Mouse (Mus musculus): ENCODE data around the gene Smarcal1.

The Smarcal1 gene

DNA sequence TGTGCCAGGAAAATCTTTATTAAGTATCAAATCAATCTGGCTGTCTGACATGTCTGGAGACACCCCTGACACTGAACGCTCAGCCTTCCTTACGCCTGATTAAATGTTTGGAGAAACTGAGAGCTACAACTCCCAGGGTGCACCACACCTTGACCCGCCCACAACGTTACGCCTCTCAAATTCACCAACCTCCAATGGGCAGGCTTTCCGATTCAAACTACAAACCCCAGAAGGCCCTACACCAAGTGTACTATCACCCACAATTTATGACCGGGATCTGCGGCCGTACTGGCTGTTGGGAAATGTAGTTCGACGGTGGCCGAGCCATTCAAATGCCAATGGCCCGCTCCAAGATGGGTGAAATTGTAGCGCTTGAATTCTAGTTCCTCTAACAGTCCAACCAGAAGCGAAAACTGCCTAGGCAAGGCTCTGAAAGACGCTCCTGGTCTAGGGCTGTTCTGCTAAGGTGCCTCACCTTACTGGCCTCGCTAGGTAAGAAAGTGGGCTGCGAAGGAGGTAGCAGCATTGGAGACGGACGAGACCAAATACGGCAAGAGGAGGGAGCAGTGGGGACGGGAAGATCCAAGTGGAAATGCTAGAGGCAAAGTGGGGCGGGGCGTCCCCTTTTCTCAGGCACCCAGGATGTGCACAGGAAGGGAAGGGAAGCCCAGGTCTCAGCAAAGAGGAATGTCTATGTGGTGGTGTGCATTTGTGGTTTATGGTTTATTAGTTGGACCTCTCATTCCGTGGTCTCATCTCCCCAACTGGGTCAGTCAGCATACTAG lies at the start of gene Smarcal1:
Gene Smarcal1 (plus strand): TSS at position 305 of the 785 bp plus-strand sequence.
- peak; percentile 96 for DNase-seq

DNA sequence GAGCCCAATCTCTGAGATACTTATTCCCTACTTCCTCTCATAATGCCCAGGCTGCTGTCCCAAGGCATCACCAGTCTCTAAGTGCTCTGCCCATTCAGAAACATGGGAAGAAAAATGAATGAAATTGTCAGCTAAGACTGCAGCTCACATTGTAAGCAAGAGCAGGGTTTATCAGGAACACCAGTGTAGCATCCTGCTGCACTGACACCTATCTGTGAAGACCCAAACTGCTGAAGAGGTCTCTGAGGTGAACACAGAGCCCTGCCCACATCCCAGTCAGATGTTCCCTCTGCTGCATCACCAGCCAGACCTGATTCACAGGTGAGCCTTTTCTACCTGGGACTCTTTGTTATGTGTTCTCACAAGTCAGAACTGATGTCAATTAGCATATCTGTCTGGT lies 49.6 kb upstream of the Smarcal1 start:
- no peak for DNase-seq

DNA sequence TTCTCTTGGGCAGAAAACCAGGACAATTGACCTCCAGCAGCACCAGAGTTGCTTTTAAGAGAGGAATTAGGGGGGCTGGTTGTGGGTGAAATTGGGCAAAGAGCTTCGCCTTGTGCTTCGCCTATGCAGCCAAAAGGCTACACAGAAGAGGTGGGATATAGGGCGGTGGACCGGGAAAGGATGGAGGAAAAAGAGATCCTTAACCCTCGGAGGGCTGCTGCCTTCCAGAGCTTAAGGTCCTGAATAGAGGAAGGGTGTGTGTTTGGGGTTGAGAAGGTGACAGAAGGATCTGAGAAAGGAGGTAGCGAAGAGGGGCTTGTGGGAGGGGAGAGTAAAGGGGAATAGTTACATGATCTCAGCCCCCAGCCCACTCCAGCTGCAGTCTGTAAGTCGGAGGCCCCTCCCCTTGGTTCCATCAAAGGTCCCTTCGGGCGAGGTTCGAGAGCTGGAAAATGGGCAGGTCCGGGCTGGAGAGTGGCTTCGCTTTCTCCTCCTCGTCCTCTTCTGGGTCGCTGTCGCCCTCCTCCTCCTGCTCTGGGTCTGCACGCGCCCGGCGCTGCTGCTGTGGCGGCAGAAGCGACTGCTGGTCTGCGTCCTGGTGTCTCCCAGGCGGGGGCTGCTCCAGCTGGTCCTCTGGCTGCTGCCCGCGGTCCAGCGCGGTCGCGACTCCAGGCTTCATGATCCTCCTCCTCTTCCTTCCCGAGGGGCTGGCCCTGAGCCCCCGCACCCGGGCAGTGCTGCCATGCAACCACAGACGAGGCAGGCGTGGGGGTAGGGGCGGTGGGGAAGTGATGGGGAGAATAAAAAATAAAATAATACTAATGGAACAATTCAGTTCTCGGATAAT lies 47.1 kb upstream of the Smarcal1 start:
- no peak for DNase-seq

DNA sequence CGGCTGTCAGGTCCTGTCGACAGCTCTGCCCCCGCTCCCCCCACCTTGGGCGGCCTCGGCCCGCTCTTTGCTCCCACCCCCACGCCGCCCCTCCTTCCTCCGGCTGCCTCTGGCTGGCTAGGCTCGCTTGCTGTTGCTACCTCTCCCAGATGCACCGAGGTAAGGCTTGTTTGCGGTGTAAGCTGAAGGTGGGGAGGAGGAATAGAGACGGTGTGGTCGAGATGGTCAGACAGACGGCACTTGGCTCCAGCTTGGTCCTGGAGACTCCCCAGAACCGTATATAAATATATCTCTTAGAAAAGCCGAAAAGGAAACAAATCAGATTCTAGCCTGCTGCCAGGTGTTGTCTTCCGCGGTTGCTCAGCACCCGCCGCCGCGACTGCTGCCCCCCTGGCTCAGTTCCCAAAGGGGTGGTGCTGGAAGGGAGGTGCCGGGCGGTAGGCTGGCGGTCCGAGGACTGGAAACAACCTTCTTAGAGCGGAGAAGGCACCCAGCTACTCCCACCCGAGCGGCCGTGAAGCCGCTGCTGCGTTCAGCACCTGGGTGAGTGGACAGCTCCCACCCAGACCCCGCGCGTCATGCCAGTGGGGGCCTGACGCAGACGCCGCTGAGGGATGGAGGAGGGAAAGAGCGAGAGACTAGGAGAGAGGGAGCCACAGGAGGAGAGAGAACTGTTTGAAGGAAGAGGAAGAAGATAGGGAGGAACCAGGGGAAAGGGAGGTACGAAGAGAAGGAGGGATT lies 46.3 kb upstream of the Smarcal1 start, which contains the start of gene March4:
Gene March4 (minus strand): TSS at position 320 of the 741 bp plus-strand sequence.
- DNase-seq, result peak; percentile 80

DNA sequence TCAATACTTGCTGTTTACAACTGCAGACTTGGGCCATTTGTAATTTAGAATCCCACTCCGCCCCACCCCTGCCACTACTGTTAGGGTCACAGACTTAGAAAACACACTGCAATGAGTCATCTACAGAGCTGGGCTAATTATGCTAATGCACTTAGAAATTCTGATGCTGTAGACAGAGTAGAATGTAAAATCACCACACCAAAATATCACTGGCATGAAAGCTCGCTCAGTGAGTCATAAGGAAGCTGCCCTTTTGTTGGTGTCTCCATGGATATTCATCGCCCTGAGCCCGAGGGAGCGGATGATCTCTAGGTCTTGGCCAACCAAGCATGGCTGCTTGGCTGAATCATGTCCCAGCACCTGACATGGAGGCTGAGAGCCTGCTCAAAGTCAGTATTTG lies 44.8 kb upstream of the Smarcal1 start:
- DNase-seq, result no peak

DNA sequence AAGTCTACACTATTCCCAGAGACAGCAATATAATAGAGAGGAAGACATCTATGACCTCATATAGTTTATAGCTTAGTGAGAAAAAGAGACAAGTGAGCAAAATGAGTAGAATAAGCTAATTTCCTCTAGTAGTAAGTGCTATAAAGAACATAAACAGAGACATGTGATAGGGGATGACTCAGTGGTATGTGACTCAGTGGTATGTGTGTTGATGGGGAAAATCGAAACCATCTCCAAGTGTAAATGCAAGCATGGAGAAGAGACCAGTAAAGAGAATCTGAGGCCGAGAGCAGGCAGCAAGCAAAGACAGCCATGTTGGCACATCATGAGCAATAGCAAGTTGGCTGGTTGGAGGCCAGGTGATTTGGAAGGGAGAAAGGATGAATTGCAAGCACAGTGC lies 32.7 kb upstream of the Smarcal1 start:
- no peak for DNase-seq

DNA sequence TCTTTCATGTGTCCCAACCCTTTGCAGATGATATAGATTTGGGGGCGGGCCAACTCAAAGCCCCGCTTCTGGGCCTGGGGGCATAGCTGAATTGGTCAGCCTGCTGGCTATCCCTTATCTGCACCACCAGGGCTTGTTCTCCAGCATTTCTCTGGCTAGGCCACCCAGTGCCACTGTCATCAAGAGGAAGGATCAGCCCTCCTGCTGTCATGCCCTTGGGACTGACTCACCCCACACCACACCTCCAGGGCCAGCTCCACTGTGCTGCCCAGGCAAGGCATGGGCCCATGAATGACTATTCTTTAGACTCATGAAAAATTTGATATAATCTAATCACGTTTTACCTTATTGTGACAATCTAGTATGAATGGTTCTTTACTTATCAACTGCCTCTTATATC lies 26.6 kb upstream of the Smarcal1 start:
- DNase-seq, result no peak

DNA sequence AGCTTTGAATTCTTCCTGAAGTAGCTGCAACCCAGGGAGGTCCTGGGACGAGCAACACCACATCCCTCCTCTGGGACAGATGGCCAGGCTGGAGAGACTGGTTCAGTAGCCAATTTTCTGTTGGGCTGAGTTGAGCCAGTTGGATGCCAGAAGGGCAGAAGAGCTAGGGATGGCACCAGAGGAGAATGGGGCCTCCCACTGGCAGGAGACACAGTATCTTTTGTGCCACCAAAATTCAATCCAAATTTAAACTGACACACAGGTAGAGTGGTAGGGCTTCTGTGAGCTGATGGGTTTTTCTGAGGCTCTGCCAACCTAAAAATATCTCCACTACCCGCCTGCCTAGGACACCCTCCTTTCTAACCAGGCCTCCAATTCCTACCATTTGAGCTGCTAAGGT lies 24.4 kb upstream of the Smarcal1 start:
- no peak for DNase-seq

DNA sequence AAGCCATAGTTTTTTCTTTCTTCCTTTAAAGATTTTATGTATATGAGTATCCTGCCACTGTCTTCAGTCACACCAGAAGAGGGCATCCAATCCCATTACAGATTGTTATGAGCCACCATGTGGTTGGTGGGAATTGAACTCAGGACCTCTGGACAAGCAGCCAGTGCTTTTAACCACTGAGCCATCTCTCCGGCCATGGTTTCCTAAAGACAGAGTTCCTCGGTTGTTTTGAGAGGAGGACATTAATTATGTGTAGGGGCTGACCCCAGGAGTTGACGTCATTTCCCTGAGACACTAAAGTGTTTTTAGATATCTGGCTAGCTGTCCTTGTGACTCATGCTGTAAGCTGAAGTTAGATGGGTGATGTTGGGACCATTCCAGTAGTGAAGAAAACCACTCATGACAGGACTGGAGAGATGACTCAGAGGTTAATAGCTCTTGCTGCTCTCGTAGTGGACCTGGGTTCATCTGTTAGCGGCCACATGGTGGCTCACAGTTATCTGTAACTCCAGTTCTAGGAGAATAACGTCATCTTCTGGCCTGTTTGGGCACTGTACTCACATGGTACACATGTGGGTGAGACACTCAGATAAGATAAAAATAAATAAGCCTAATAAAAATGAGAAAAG lies 18.6 kb upstream of the Smarcal1 start:
- DNase-seq, result no peak

DNA sequence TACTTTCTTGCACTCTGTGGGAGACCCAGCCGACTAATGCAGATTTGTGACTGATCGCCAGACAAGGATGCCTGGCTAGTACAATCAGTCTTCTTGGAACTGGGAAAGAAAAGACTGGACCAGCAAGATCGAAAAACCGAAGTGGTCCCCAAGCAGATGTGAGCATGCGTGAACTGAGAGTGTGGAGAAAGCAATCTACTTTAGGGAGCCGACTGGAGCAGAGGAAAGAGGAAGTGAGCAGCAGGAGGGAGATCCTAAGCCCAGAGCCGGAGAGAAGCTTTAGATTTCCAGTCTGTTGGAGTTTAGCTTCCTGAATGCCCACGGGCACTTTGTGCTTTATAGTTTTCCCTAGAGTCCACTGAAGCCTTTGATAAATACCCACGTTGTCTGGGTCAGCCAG lies 16.0 kb upstream of the Smarcal1 start:
- DNase-seq, result no peak

DNA sequence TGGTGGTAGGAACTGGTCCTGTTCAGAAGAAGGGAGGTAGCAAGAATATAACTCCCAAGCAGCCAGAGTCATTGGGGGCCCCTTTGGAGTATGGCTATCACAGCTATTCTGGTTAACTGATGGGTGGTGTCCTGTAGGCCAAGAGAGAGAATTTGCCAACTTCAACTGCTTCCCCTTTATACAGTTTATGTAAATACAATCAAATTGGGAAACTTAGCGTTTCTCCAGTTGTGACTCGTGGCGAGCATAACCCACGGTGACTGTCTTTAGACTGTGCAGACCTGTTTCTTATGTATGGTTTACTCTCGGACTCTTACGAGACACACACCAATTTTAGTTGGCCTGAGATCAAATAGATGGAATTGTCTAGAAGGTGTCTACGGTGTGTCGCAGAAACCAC lies 14.3 kb upstream of the Smarcal1 start:
- DNase-seq, result no peak

DNA sequence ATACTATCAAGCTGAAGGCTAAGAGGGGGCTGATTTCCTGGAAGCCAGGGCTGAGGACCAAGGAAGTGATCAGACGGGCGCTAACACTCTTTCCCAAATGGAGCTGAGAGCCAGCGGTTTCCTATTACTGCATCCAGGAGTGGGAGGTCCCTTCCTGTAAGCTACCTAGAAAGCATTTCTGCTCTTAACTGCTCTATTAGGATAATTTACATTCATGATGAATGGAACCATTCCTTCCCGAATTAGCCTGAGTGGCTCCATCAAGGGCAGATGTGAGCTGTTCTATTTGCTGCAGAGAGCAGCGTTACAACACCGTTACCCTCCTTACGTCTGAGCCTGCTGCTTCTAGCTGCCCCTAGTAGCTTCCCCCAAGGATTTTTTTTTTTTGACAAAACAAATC lies 9.0 kb upstream of the Smarcal1 start:
- DNase-seq, result no peak

DNA sequence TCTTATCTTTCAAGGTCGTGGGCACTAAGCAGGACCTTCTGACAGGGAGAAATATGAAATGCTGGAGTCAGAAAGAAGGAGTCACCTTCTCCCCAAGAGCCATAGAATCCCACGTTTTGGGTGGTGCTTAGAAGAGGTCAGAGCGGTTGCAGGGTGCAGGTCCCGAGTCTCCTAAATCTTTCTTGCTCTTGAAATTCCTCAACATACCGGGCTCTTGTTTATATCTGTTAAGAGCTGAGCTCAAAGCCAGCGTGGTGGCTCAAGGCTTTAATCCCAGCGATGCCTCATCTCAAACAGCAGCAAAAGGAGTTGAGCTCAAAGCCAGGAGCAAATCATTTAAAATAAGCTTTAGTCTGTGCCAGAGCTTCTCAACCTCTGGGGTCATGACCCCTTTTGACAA lies 8.4 kb upstream of the Smarcal1 start:
- no peak for DNase-seq

DNA sequence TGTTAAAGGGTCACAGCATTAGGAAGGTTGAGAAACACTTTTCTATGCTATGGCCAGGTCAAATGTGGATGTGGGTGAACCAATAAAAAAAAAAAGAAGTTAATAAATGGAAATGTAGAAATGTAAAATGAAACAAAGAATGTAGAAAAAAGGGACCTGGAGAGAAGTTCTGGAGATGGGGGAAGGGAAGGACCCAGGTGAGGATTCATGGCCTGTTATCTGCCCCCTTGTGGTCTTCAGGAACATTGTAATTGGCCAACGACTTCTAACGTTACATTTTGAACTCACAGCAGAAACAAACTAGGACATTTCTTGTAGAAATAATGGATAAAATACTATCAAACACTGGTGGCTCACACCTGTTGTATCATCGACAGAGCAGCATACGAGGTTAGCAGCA lies 7.9 kb upstream of the Smarcal1 start:
- DNase-seq, result no peak

DNA sequence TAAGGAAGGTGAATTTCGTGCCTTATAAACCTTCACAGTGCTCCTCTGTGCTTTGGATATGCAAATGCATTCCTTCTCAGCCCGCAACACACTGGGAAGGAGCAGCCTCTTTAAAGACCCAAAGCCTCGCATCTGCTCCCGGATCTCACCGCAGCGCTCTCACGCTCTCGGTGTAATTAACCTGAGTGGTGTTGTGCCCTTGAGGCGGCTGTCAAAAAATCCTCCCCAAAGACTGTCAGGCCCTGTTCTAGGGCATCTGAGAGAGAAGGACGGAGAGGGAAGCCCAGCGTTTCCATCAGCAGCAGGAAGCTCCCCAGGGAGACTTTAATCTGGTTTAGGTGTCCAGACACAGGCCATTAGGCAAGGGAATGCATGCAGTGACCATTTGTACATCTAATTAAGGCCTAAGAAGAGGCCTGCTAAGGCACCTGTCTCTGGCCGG lies 5.5 kb upstream of the Smarcal1 start:
- no peak for DNase-seq

DNA sequence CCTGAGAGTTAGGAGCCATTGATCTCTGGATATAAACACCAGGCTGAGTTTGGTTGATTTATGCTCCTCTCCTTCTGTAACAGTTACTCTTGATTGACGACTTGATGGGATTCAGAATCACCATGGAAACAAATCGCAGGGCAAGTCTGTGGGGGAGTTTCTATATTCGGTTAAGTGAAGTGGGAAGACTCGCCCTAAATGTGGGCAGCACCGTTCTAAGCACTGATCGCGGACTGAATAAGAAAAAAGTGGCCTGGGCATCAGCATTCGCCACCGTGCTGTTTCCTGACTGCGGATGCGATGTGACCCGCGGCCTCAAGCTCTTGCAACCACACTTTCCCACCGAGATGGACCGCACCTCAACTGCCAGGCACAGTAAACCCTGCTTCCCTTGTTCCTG lies 4.7 kb upstream of the Smarcal1 start:
- no peak for DNase-seq

DNA sequence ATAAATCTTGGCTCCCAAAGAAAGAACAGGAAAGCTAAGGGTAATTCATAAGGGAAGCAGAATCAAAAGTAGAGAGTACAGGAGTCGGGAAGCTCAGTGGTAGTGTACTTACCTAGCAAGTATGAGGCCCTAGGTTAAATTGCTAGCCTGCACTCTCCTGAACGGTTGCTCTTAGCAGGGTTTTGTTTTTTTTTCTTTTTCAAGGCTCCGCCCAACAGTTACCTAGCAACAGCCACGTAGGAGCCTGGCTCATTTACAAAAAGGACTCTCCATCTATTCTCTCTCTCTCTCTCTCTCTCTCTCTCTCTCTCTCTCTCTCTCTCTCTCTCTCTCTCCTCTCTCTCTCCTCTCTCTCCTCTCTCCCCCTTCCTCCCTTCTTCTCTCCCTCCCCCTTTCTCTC lies 4.2 kb upstream of the Smarcal1 start:
- no peak for DNase-seq

DNA sequence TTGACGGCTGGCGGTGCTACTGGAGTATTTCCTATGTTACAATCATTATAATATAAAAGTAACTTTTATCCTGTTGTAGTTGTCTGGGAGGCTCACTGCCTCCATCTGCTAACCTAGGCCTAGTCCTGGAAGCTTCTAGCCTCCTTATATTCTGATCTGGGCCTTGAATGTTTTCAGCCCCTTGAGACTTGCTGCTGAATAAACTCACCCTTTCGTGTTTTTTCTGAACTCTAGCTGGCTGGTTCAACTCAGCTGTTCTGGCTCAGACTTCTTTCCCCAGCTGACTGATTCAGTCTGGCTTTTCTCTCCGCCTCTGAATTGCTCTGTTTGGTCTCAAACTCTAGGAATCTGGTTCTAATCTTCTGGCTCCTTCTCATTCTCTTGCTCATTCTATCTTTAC lies 855 bp downstream of the Smarcal1 start:
- no peak for DNase-seq

DNA sequence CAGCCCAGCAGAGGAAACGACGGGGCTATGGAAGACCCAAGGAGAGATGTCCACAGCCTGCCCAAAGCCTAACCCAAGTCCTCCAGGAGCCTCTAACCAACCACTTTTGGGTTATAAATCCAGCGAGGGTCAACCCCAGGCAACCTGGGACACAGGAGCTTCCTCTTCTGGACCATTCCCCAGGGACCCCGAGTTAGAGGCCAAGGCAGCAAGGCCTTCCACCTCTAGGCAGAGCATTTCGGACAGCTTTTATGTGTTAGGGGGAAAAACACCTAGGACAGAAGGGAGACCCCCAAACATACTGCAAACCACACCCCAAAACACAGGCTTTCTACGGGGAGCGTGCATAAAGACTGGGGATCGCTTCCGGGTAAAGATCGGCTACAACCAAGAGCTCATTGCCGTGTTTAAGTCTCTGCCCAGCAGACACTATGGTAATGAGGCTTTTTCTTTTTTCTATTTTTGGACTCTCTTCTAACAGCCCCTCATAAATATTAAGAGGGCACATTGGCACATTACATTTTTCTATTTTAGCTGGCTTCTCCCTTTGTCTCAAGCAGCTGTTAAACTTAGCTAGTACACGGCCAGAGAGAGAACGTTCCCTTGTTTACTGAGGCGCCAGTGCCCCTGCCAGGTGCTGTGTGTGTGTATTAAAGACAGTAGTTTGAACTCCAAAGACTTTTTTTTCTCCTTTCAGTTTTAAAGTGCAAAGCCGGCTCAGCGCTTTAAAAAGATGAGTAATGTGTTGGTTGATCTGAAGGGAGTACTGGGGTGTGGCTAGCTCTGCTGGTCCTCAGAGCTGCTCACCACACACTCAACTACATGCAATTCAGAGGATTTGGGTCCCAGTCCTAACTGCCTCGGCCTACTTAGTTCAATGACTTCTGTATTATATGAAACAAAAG lies 3.2 kb downstream of the Smarcal1 start:
- no peak for DNase-seq

DNA sequence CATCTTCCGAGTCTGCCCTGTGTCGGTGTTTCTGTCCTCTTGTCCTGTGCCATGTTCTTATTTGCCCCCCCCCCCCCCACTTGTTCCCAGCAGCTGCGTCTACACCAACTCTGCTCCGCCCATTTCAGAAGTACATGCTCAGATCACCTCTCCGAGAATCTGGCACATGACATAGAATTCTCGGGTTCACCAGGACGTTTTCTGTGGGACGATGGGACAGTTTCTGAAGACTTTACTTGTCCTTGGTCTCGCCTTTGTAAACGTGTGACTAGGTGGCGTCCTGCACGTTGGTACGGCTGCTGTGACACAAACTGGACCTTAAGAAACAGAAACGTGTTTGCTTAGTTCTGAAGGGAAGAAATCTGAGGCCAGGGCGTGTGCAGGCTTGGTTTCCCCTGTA lies 4.5 kb downstream of the Smarcal1 start:
- no peak for DNase-seq

DNA sequence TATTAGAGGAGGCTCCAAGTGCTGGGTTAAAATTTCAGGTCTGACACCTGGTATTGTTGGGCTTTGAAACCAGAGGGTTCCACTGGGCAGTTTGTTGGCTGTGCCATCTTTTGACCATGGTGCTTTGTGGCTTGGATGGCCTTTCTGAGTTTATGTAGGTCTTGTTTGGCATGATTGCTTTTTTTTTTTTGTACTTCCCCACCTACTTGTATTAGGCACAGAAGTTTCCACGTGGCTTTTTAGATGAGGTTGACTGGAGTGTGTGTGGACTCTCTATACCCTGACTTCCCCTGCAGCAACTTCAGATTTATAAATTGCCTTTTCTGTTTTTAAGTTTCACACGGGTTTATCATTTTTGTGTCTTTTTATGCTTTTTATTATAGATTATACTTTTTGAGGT lies 5.7 kb downstream of the Smarcal1 start:
- DNase-seq, result no peak

DNA sequence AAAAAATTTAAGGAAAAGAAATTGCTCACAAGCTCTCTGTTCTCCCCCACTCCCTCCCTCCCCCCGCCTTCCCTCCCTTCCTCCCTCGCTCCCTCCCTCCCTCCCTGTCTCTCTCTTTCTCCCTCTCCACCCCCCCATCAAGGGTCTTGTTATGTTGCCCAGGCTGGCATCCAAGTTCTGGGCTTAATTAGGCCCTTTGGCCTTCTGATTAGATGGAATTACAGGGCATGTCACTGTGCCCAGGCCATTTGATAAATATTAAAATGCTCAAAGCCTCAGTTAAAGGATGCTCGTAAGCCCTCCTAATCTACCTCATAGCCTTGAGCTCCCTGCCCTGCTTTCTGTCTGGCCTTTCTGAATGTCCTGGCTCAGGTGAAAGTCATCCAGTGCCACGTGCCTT lies 7.6 kb downstream of the Smarcal1 start:
- no peak for DNase-seq
